Mouse (Mus musculus) C2C12 (cell line): ENCODE results near the gene Uchl4. TPM values are rescaled to one million over a fixed set of nuclear protein-coding genes. Genes with fewer than 3 reads are reported as not detected.
"Not testable (repeated sequence)": the region's sequence is repeated elsewhere in the genome, so short reads cannot be mapped to it uniquely, and the experiment has no call there.

ENCODE experiments used
- H3K27me3 ChIP-seq: one replicate; pipeline ENCODE4 v1.6.1; 2011; ENCODE audit not compliant: control insufficient read depth, insufficient read depth, insufficient read length
- H3K36me3 ChIP-seq: one replicate; pipeline ENCODE4 v1.6.1; 2011; ENCODE audit not compliant: control insufficient read depth, insufficient read depth
- H3K4me3 ChIP-seq: one replicate; pipeline ENCODE4 v1.5.1; 2011; ENCODE audit warnings: mild to moderate bottlenecking, control low read depth; ENCODE audit not compliant: poor library complexity, insufficient read depth, severe bottlenecking
- H3K79me2 ChIP-seq: one replicate; pipeline ENCODE4 v1.6.1; 2011; ENCODE audit not compliant: control insufficient read depth, insufficient read depth
- H3K79me3 ChIP-seq: one replicate; pipeline ENCODE4 v1.6.1; 2011; ENCODE audit warnings: low read depth, control low read depth
- H3ac ChIP-seq: one replicate; pipeline ENCODE3; 2011; ENCODE audit warnings: low read depth; ENCODE audit not compliant: control insufficient read depth, insufficient read length
- CEBPB ChIP-seq: IDR thresholded peaks from one replicate; pipeline ENCODE4 v1.6.1; 2011; ENCODE audit warnings: low read depth, mild to moderate bottlenecking, control low read depth, moderate library complexity
- CTCF ChIP-seq: IDR thresholded peaks from one replicate; pipeline ENCODE4 v1.5.1; 2011; ENCODE audit not compliant: control insufficient read depth, insufficient read depth, insufficient read length
- FOSL1 ChIP-seq: IDR thresholded peaks from one replicate; pipeline ENCODE4 v1.8.0; 2011; ENCODE audit warnings: mild to moderate bottlenecking, low read length; ENCODE audit not compliant: poor library complexity, insufficient read depth, severe bottlenecking
- MAX ChIP-seq: IDR thresholded peaks from one replicate; pipeline ENCODE4 v1.6.1; 2011; ENCODE audit warnings: mild to moderate bottlenecking, control low read depth
- MYOD1 ChIP-seq: IDR thresholded peaks from one replicate; pipeline ENCODE4 v1.6.1; 2011; ENCODE audit warnings: low read depth; ENCODE audit not compliant: control insufficient read depth, insufficient read length
- MYOG ChIP-seq: IDR thresholded peaks from one replicate; pipeline ENCODE4 v1.6.1; 2011; ENCODE audit not compliant: control insufficient read depth, insufficient read length; ENCODE audit errors: extremely low read depth
- USF1 ChIP-seq: IDR thresholded peaks from one replicate; pipeline ENCODE4 v1.6.1; 2011; ENCODE audit warnings: low read depth, mild to moderate bottlenecking, control low read depth, moderate library complexity
- long read RNA-seq, 2 experiments: library from polyadenylated mRNA; unstranded; transcript quantifications; one replicate each; pipeline ENCODE4 v2.0.0; 2019 to 2020
- polyA plus RNA-seq: library from polyadenylated mRNA; unstranded; fragments of >200 nt; fragmentation: generic; extraction: Trizol; gene quantifications from one replicate; pipeline ENCODE4 v1.2.1, GENCODE M21; 2012; ENCODE audit warnings: missing spikeins

The Uchl4 gene
- polyA plus RNA-seq: 0.42 TPM
- long read RNA-seq, experiment 1, partial matches to known transcripts: 0 of 2 reads
- long read RNA-seq, experiment 1, other reads (novel, unspliced or antisense): 0 of 2 reads
- long read RNA-seq, experiment 2: 0 reads

DNA sequence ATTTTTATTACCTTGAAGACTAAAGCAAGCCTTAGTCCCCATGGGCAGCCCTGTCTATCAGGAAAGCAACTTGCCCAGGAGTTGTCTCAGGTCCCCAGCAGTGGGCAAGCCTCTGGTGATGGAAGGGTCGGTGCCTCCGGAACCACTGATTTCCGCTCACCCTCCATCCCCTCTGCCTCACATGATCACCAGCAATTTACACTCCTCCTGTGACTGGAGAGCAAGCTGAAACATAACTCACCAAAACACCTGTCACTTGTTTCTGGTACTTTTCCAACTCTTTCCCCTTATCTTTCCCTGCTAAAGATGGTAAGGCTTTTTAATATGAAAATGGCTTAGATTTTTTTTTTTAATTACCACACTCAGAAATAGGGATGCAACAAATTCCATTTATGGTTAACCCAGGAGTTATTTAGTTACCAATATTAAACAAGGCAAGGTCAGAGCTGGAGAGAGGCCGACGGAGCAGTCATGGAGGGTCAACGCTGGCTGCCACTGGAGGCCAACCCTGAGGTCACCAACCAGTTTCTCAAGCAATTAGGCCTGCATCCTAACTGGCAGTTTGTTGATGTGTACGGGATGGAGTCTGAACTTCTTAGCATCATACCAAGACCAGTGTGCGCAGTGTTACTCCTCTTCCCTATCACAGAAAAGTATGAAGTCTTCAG, at the start of gene Uchl4:
TSS of gene Uchl4 (plus strand) at position 434 of the 668 bp plus-strand sequence.
- H3K27me3 ChIP-seq: no peaks in the 10 kb centered on the region
- no peak within 1 kb of the TSS for H3K4me3 ChIP-seq
- TF ChIP-seq CTCF (no peak), MYOD1 (no peak), FOSL1 (no peak), MYOG (no peak), CEBPB (no peak), USF1 (no peak), MAX (no peak)
- no peaks in the 10 kb centered on the region for H3K36me3 ChIP-seq
- H3ac ChIP-seq: no peak within 1 kb of the TSS
- peaks cover 52% of the 10 kb centered on the region for H3K79me2 ChIP-seq
- H3K79me3 ChIP-seq: peaks cover 12% of the 10 kb centered on the region

DNA sequence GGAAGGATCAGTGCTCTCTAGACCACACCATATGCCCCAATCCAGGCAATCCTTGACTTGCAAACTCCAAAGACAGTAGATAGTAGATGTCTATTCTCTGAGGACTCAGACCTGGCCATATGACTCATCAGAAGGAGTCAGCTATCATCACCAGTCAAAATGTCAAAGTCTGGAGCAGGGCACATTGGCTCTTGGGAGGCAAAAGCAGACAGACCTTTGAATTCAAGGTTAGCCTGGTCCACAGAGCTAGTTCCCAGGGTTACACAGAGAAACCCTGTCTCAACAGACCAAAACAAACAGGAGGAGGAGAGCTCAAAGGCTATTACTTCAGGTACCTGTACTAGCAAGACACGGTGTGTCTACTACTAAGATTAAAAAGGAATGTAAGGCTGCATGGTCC, 41.1 kb upstream of the Uchl4 start:
- Histone ChIP-seq H3K79me2 (no peaks in the 10 kb centered on the region), H3ac (no peak overlapping the region), H3K27me3 (no peaks in the 10 kb centered on the region), H3K4me3 (no peak overlapping the region), H3K36me3 (peaks cover 27% of the 10 kb centered on the region), H3K79me3 (no peaks in the 10 kb centered on the region)
- TF ChIP-seq FOSL1 (no peak), MYOG (no peak), CTCF (no peak), CEBPB (no peak), MYOD1 (no peak), MAX (no peak), USF1 (no peak)

DNA sequence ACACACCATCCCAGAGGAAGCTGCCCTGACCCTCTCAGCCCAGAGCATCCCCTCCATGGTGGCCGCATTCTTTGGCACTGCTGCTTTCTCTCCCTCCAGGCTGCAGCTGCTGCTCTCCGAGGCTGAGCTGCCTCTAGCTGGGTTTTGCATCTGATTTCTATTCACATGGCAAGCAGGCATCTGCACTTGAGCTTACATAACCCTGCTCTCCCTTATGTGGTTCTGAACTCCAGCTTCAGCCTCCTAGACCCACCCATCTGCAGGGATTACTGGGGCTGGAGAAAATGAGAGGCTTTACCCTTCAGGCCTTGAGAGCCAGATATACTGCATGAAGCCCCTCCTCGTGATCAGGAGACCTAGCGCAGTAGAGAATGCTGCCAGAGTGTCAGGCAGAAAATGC, 39.4 kb upstream of the Uchl4 start:
- no peaks in the 10 kb centered on the region for H3K27me3 ChIP-seq
- no peak overlapping the region for H3K4me3 ChIP-seq
- H3K79me3 ChIP-seq: no peaks in the 10 kb centered on the region
- no peaks in the 10 kb centered on the region for H3K79me2 ChIP-seq
- no peak overlapping the region for H3ac ChIP-seq
- no peak for TF ChIP-seq FOSL1
- TF ChIP-seq CTCF: no peak
- H3K36me3 ChIP-seq: peaks cover 21% of the 10 kb centered on the region

DNA sequence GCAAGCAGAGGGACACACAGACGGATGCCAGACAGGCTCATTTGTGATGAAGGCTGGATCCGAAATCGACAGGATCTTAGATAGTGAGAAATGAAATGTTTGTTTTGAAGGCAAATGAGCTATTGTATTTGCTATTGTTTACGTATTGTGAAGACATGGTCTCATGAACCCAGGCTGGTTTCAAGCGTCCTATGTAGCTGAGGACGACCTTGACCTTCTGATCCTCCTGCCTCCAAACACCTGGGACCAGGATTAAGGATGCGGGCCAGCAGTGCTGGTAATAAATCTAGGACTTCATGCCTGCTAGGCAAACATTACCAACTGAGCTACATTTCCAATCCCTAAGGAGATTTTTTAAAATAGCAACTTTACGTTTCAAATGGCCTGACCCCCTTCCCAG, 37.5 kb upstream of the Uchl4 start:
- Histone ChIP-seq H3K79me3 (no peaks in the 10 kb centered on the region), H3ac (no peak overlapping the region), H3K79me2 (no peaks in the 10 kb centered on the region), H3K4me3 (no peak overlapping the region), H3K36me3 (peaks cover 19% of the 10 kb centered on the region), H3K27me3 (no peaks in the 10 kb centered on the region)
- TF ChIP-seq MYOG (no peak), MYOD1 (no peak)

DNA sequence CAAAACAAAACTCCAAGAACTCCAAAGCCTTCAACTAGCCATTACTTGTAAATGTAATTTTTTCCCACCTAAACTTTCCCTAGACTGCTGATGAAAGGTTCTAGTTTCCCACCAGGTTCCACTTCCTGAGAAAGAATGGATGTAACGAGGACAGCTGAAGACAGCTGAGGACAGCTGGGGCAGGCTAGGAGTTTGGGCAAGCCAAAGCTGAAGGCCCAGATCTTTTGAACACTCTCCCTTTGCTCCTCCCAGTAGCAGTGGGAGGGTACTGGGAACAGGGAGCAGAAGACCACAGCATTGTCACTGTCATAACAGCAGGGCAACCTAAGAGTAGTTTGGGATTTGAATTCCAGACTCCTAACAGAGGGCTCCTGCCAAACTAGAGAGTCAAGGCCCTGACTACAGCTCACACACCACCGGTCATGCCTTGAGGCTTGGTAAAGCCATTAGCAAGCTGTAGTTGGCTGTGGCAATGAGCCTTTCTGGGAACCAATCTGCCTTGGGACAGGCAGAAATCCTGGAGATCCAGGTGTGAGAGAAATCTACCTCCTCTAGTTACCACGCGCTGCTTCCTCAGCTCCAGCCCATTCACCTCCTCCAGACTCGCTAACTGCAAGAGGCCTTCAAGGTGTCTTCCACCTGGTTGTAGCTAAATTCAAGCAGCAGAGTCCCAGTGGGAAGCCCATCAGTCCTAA, 36.8 kb upstream of the Uchl4 start:
- Histone ChIP-seq H3ac (no peak overlapping the region), H3K36me3 (peaks cover 12% of the 10 kb centered on the region), H3K79me3 (no peaks in the 10 kb centered on the region), H3K4me3 (no peak overlapping the region), H3K79me2 (no peaks in the 10 kb centered on the region), H3K27me3 (no peaks in the 10 kb centered on the region)
- TF ChIP-seq FOSL1 (no peak), USF1 (no peak), CTCF (no peak), MYOG (no peak), CEBPB (no peak), MAX (no peak), MYOD1 (no peak)

DNA sequence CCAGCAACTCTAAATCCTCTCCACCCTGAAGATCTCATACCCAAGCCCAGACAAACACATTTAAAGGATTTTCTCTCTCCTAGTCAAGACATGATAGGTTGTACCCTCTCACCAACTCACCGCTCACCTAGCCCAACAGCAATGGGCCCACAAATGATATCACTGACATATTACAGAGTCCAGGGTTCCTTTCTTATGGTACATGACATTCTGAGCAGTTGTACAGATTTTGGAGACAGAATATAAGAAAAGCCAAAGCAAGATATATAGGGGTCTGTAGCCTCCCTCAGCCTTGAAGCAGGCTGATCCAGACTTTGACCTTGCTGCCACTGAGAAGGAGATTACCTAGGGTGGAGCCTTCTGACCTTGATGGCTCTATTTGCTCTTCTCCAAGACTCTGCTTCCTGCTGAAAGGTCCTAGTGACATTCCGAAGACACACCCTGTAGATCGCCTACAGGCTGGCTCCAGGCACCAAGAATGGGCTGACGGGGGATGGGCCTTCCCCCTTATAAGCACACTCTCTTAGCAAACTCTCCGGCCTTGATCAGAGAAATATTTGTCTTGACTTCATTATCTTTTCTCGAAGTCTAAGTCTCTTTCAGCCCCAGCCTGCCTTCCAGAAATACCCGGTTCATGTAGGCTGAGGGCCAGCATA, 36.1 kb upstream of the Uchl4 start:
- peaks cover 15% of the 10 kb centered on the region for H3K36me3 ChIP-seq
- H3K27me3 ChIP-seq, H3K4me3 ChIP-seq, H3K79me3 ChIP-seq, H3K79me2 ChIP-seq, H3ac ChIP-seq: not testable (repeated sequence)
